Mouse (Mus musculus) left cerebral cortex, postnatal 36 days (tissue): ENCODE measurements around the gene Rln1. TPM values are rescaled to one million over a fixed set of nuclear protein-coding genes. Genes with fewer than 3 reads are reported as not detected.

ENCODE experiments used
- DNase-seq, 2 experiments: peaks; one replicate each; pipeline ENCODE4 v3.0.0; 2021 to 2022; ENCODE audit warnings: low spot score in 2 of 2, mixed read lengths in 1 of 2
- intact Hi-C: fragments of 180-260 bp; cut with DNase I; formaldehyde crosslinking; loops from one replicate; pipeline ENCODE4 v1.15.1; 2025
- total RNA-seq, 2 experiments: library from RNA; stranded (reverse); gene quantifications; 2 replicates each; pipeline ENCODE4 v1.2.3; 2021

The Rln1 gene
- total RNA-seq, 2 experiments from 2014 or later, result 1.2 to 1.5 TPM

- intact Hi-C loops, result no loop called here
- DNase-seq, result no peak
Measured at GRCm38 (mm10) chr19:29362173-29362930, 27.9 kb upstream of the Rln1 start.

- DNase-seq, result peak; percentile 92 to 93
- intact Hi-C loops, result no loop called here
Measured at GRCm38 (mm10) chr19:29361468-29362130, 27.1 kb upstream of the Rln1 start.

GRCm38 (mm10) chr19:29360251-29360650 is 25.8 kb upstream of the Rln1 start:
- intact Hi-C loops, result no loop called here
- no peak for DNase-seq

GRCm38 (mm10) chr19:29356281-29356680 is 21.8 kb upstream of the Rln1 start:
- intact Hi-C loops, result loop anchor here (5.0 kb wide), 2 partner anchors 146 to 379 kb away; no protein-coding TSS in a partner anchor
- no peak for DNase-seq

GRCm38 (mm10) chr19:29354895-29355877 is 20.7 kb upstream of the Rln1 start:
- DNase-seq, result peak; percentile 79

GRCm38 (mm10) chr19:29350991-29351390 is 16.5 kb upstream of the Rln1 start:
- intact Hi-C loops, result no loop called here
- no peak for DNase-seq

More at GRCm38 (mm10) chr19:29354895-29355877, 20.7 kb upstream of the Rln1 start:
- intact Hi-C loops, result loop anchor here (1.0 to 5.0 kb wide), 4 partner anchors 147 to 578 kb away; no protein-coding TSS in a partner anchor

GRCm38 (mm10) chr19:29345636-29346035 is 11.2 kb upstream of the Rln1 start:
- no peak for DNase-seq
- intact Hi-C loops, result no loop called here

- DNase-seq, result no peak
- intact Hi-C loops, result no loop called here
Measured at GRCm38 (mm10) chr19:29344868-29345267, 10.4 kb upstream of the Rln1 start.

- intact Hi-C loops, result no loop called here
- no peak for DNase-seq
Measured at GRCm38 (mm10) chr19:29342281-29342680, 7.8 kb upstream of the Rln1 start.

- DNase-seq, result no peak
- intact Hi-C loops, result no loop called here
Measured at GRCm38 (mm10) chr19:29341029-29341428, 6.6 kb upstream of the Rln1 start.

- DNase-seq, result no peak
- intact Hi-C loops, result no loop called here
Measured at GRCm38 (mm10) chr19:29336624-29337023, 2.2 kb upstream of the Rln1 start.

- intact Hi-C loops, result no loop called here
- no peak for DNase-seq
Measured at GRCm38 (mm10) chr19:29326822-29327552, 7.5 kb downstream of the Rln1 start.

- DNase-seq, result no peak
- intact Hi-C loops, result no loop called here
Measured at GRCm38 (mm10) chr19:29326396-29326795, 8.1 kb downstream of the Rln1 start.

GRCm38 (mm10) chr19:29325852-29326180 is 8.7 kb downstream of the Rln1 start:
- no peak for DNase-seq
- intact Hi-C loops, result no loop called here

- peak; percentile 11 to 26 for DNase-seq
- intact Hi-C loops, result no loop called here
Measured at GRCm38 (mm10) chr19:29325053-29325851, 9.2 kb downstream of the Rln1 start, which contains the start of gene Insl6. Insl6 (minus strand) TSS chr19:29325356.

GRCm38 (mm10) chr19:29323416-29324049 is 10.9 kb downstream of the Rln1 start:
- intact Hi-C loops, result no loop called here
- DNase-seq, result no peak

- DNase-seq, result no peak
- intact Hi-C loops, result no loop called here
Measured at GRCm38 (mm10) chr19:29312661-29313060, 21.8 kb downstream of the Rln1 start.

GRCm38 (mm10) chr19:29311791-29312190 is 22.7 kb downstream of the Rln1 start:
- DNase-seq, result peak in 1 of 2 experiments; percentile 31
- intact Hi-C loops, result no loop called here
